Mouse (Mus musculus) olfactory bulb, adult 2 months (tissue): ENCODE results near the gene Kcnmb4.

Experiments used
- CTCF ChIP-seq: fragments of 200-500 bp; IDR thresholded peaks from 2 replicates; pipeline ENCODE4 v1.5.1; 2012; ENCODE audit warnings: low read depth, mild to moderate bottlenecking, low read length, moderate library complexity; ENCODE audit not compliant: insufficient read depth
- POLR2A ChIP-seq: fragments of 200-500 bp; IDR thresholded peaks from 2 replicates; pipeline ENCODE4 v1.6.1; 2012; ENCODE audit warnings: mild to moderate bottlenecking, low read depth, low read length, moderate library complexity; ENCODE audit not compliant: insufficient read depth

- TF ChIP-seq CTCF (no peak), POLR2A (no peak)
Observed at GRCm38 (mm10) chr10:116475725-116476124, 2.0 kb upstream of the Kcnmb4 start.
